Mouse (Mus musculus): ENCODE measurements at regions not wholly inside any gene's neighbourhood (a gene's known extent, or its start where the extent isn't known, plus 50 kb on each side); places are given as distances from the start of the nearest gene placed in this dataset.

- no peak for DNase-seq
- intact Hi-C loops (cut with DNase I; ENCODE audit: low total_unique reads) = no loop called here
Observed at GRCm38 (mm10) chr7:73643306-73643992, 96.7 kb upstream of the Fam174b start.

GRCm38 (mm10) chr7:73640194-73640593 lies 98.6 kb upstream of the Chd2 start:
- no peak for DNase-seq
- intact Hi-C loops (cut with DNase I; ENCODE audit: low total_unique reads) = no loop called here

- DNase-seq = no peak
- intact Hi-C loops (cut with DNase I; ENCODE audit: low total_unique reads) = no loop called here
Observed at GRCm38 (mm10) chr7:73637810-73638125, 96.1 kb upstream of the Chd2 start.

- intact Hi-C loops (cut with DNase I; ENCODE audit: low total_unique reads) = no loop called here
- DNase-seq = no peak
Observed at GRCm38 (mm10) chr7:73637101-73637809, 95.6 kb upstream of the Chd2 start.

GRCm38 (mm10) chr7:73635422-73635821 lies 93.8 kb upstream of the Chd2 start:
- intact Hi-C loops (cut with DNase I; ENCODE audit: low total_unique reads) = no loop called here
- DNase-seq = no peak

GRCm38 (mm10) chr7:73630790-73631189 lies 89.2 kb upstream of the Chd2 start:
- DNase-seq = no peak
- intact Hi-C loops (cut with DNase I; ENCODE audit: low total_unique reads) = no loop called here

- intact Hi-C loops (cut with DNase I; ENCODE audit: low total_unique reads) = loop anchor here (5.0 to 10.0 kb wide), 2 partner anchors 107 to 184 kb away; no protein-coding TSS in a partner anchor
- DNase-seq = no peak
Observed at GRCm38 (mm10) chr7:73629182-73629581, 87.6 kb upstream of the Chd2 start.

- peak; percentile 35 for DNase-seq
- intact Hi-C loops (cut with DNase I; ENCODE audit: low total_unique reads) = loop anchor here (5.0 to 10.0 kb wide), 2 partner anchors 106 to 183 kb away; no protein-coding TSS in a partner anchor
Observed at GRCm38 (mm10) chr7:73628071-73628470, 86.4 kb upstream of the Chd2 start.

GRCm38 (mm10) chr7:73626291-73626690 lies 84.7 kb upstream of the Chd2 start:
- intact Hi-C loops (cut with DNase I; ENCODE audit: low total_unique reads) = loop anchor here (5.0 to 10.0 kb wide), 2 partner anchors 104 to 181 kb away; no protein-coding TSS in a partner anchor
- no peak for DNase-seq

- DNase-seq = no peak
- intact Hi-C loops (cut with DNase I; ENCODE audit: low total_unique reads) = loop anchor here (5.0 to 10.0 kb wide), 2 partner anchors 103 to 181 kb away; no protein-coding TSS in a partner anchor
Observed at GRCm38 (mm10) chr7:73625651-73626050, 84.0 kb upstream of the Chd2 start.

- intact Hi-C loops (cut with DNase I; ENCODE audit: low total_unique reads) = loop anchor here (5.0 to 10.0 kb wide), 2 partner anchors 103 to 180 kb away; no protein-coding TSS in a partner anchor
- DNase-seq = no peak
Observed at GRCm38 (mm10) chr7:73624992-73625391, 83.4 kb upstream of the Chd2 start.

- intact Hi-C loops (cut with DNase I; ENCODE audit: low total_unique reads) = loop anchor here (10.0 kb wide), 1 partner anchor 179 kb away; no protein-coding TSS in a partner anchor
- no peak for DNase-seq
Observed at GRCm38 (mm10) chr7:73624093-73624600, 82.5 kb upstream of the Chd2 start.

- DNase-seq = no peak
- intact Hi-C loops (cut with DNase I; ENCODE audit: low total_unique reads) = loop anchor here (10.0 kb wide), 1 partner anchor 178 kb away; no protein-coding TSS in a partner anchor
Observed at GRCm38 (mm10) chr7:73622468-73622867, 80.8 kb upstream of the Chd2 start.

GRCm38 (mm10) chr7:73620341-73620740 lies 78.7 kb upstream of the Chd2 start:
- intact Hi-C loops (cut with DNase I; ENCODE audit: low total_unique reads) = loop anchor here (10.0 kb wide), 1 partner anchor 176 kb away; no protein-coding TSS in a partner anchor
- DNase-seq = no peak

- intact Hi-C loops (cut with DNase I; ENCODE audit: low total_unique reads) = loop anchor here (5.0 kb wide), 1 partner anchor 77 kb away; the partner anchor contains the start of gene Chd2
- no peak for DNase-seq
Observed at GRCm38 (mm10) chr7:73618758-73619416, 77.3 kb upstream of the Chd2 start.

- DNase-seq = peak; percentile 99
- intact Hi-C loops (cut with DNase I; ENCODE audit: low total_unique reads) = loop anchor here (5.0 kb wide), 1 partner anchor 76 kb away; the partner anchor contains the start of gene Chd2
Observed at GRCm38 (mm10) chr7:73617910-73618757, 76.5 kb upstream of the Chd2 start.

GRCm38 (mm10) chr7:73616971-73617906 lies 75.6 kb upstream of the Chd2 start:
- peak; percentile 25 for DNase-seq
- intact Hi-C loops (cut with DNase I; ENCODE audit: low total_unique reads) = loop anchor here (5.0 kb wide), 1 partner anchor 75 kb away; the partner anchor contains the start of gene Chd2

GRCm38 (mm10) chr7:73616015-73616414 lies 74.4 kb upstream of the Chd2 start:
- no peak for DNase-seq
- intact Hi-C loops (cut with DNase I; ENCODE audit: low total_unique reads) = loop anchor here (5.0 kb wide), 1 partner anchor 74 kb away; the partner anchor contains the start of gene Chd2

Measured in gastrocnemius, postnatal 14 days (tissue).